Mouse (Mus musculus) B cell, adult (primary cell): ENCODE measurements around the gene Tnip3. TPM values are rescaled to one million over a fixed set of nuclear protein-coding genes. Genes with fewer than 3 reads are reported as not detected.

Experiments used
- total RNA-seq: library from RNA; stranded (reverse); gene quantifications from 4 replicates; pipeline ENCODE4 v1.2.4, GENCODE M21; 2023; ENCODE audit not compliant: inconsistent age

The Tnip3 gene
- total RNA-seq, result 0.13 TPM in 1 of 4 replicates, not detected in the others

DNA sequence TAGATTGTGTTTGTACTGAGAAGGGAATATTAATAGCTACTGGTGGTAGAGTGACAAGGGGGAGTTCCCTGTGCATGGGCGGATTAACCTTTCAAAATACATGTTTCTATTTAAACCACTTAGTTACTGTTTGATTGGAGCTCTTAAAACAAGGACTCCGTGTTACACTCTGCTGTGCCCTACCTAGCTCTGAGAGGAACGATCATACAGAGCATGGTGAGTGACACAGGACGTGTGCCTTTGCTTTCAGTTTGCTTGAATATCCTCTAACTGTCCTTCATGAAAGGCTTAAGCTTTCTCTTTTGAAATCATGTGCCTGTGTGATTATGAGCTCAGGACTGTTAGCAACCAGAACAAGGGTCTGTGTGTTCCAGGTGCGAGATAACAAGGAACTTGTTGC, at the start of gene Tnip3:
Gene Tnip3 (plus strand): TSS at position 122 of the 400 bp plus-strand sequence.

DNA sequence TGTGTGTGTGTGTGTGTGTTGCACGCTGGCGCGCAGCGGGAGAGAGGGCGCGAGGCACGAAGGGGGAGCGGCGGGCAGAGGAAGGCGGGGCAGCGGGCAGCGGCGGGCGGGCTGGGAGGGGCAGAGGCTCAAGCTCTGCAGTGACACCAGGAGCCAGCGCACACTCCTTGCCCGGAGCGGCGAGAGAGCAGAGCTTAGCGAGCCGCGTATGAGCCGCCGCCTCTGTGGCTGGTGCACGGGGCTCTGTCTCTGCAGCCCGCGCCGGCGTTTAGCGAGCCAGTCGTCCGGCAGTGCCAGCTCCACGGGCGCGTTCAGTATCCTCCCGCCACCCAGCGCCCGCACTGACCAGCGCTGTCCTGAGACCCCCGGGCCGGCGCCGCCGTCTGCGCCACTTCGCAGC, 146.3 kb downstream of the Tnip3 start, which contains the start of gene Ndnf:
Gene Ndnf (plus strand): TSS at position 140 of the 400 bp plus-strand sequence.

Other genes with a start within 250 kb of the Tnip3 start
- not detected in 4 replicates for gene C130060K24Rik, start 144.2 kb upstream of the Tnip3 start, total RNA-seq
- gene Ndnf, start 146.3 kb downstream of the Tnip3 start, total RNA-seq, result 0.12 to 1.2 TPM (median 0.39 TPM) in 4 replicates